Mouse (Mus musculus) CH12.LX (cell line): ENCODE measurements around the gene Dscam. TPM values are rescaled to one million over a fixed set of nuclear protein-coding genes. Genes with fewer than 3 reads are reported as not detected.

Experiments
- DNase-seq: peaks from one replicate; pipeline ENCODE4 v3.0.0-alpha.2; 2013; ENCODE audit errors: extremely low read depth
- H3K27ac ChIP-seq: 2 replicates; pipeline ENCODE4 v1.5.1; 2012; ENCODE audit warnings: low read depth, mild to moderate bottlenecking, control low read depth, moderate library complexity; ENCODE audit not compliant: insufficient read depth
- H3K27me3 ChIP-seq: replicated peaks from 2 replicates; pipeline ENCODE3; 2012; ENCODE audit warnings: inconsistent platforms
- H3K36me3 ChIP-seq, 2 experiments: replicated peaks in 1 of 2; 2 replicates each; pipeline versions ENCODE3 to v1.6.1; 2012; ENCODE audit warnings: inconsistent platforms in 1 of 2, low read length in 1 of 2, mild to moderate bottlenecking in 1 of 2, mixed read lengths in 1 of 2, moderate library complexity in 1 of 2; ENCODE audit not compliant: control insufficient read depth in 1 of 2, insufficient read depth in 1 of 2
- H3K4me1 ChIP-seq, 2 experiments: 2 replicates each; pipeline ENCODE4 v1.6.1; 2012; ENCODE audit warnings: inconsistent platforms in 1 of 2, moderate library complexity in 1 of 2; ENCODE audit not compliant: insufficient read depth in 2 of 2, control insufficient read depth in 1 of 2
- H3K4me2 ChIP-seq: 2 replicates; pipeline ENCODE4 v1.6.1; 2012; ENCODE audit warnings: low read depth, mild to moderate bottlenecking, control low read depth; ENCODE audit not compliant: poor library complexity, insufficient read depth, severe bottlenecking
- H3K4me3 ChIP-seq, 3 experiments: fragments of 150-350 bp in 1 of 3; sonication (generic) in 1 of 3; replicated peaks in 1 of 3; 2 replicates each; pipeline versions ENCODE3 to v1.5.1; 2011 to 2012; ENCODE audit warnings: low read depth in 2 of 3, low read length in 2 of 3, mild to moderate bottlenecking in 2 of 3, moderate library complexity in 2 of 3, control low read depth in 1 of 3, improper control_type of control experiment in 1 of 3, inconsistent platforms in 1 of 3, mixed read lengths in 1 of 3; ENCODE audit not compliant: poor library complexity in 1 of 3
- H3K79me2 ChIP-seq: replicated peaks from 2 replicates; pipeline ENCODE4 v1.6.1; 2012; ENCODE audit warnings: mild to moderate bottlenecking, moderate library complexity; ENCODE audit not compliant: control insufficient read depth, poor library complexity, insufficient read depth, severe bottlenecking; ENCODE audit errors: extremely low read depth
- H3K9ac ChIP-seq: 2 replicates; pipeline ENCODE4 v1.6.1; 2012; ENCODE audit warnings: low read depth, mild to moderate bottlenecking, control low read depth, moderate library complexity; ENCODE audit not compliant: insufficient read depth
- H3K9me3 ChIP-seq: replicated peaks from 2 replicates; pipeline ENCODE3; 2012; ENCODE audit warnings: low read length, inconsistent platforms, mixed read lengths
- BHLHE40 ChIP-seq: IDR thresholded peaks from 2 replicates; pipeline ENCODE4 v1.6.1; 2011; ENCODE audit warnings: mild to moderate bottlenecking, low read depth, low read length, improper control_type of control experiment
- CHD1 ChIP-seq: IDR thresholded peaks from 2 replicates; pipeline ENCODE4 v1.6.1; 2012; ENCODE audit warnings: low read depth, low read length, improper control_type of control experiment, inconsistent platforms
- CTCF ChIP-seq, 2 experiments: IDR thresholded peaks in 1 of 2; conservative IDR thresholded peaks in 1 of 2; 2 replicates each; pipeline ENCODE4 v1.5.1; 2011 to 2012; ENCODE audit warnings: low read depth in 2 of 2, low read length in 2 of 2, improper control_type of control experiment in 1 of 2, inconsistent platforms in 1 of 2, mild to moderate bottlenecking in 1 of 2, moderate library complexity in 1 of 2
- E2F4 ChIP-seq: IDR thresholded peaks from 2 replicates; pipeline ENCODE4 v1.6.1; 2011; ENCODE audit warnings: low read depth, low read length, improper control_type of control experiment; ENCODE audit not compliant: insufficient replicate concordance
- ETS1 ChIP-seq: conservative IDR thresholded peaks from 2 replicates; pipeline ENCODE4 v1.6.1; 2012; ENCODE audit warnings: low read depth, mild to moderate bottlenecking, inconsistent platforms, low read length, improper control_type of control experiment, moderate library complexity
- GABPA ChIP-seq: IDR thresholded peaks from 2 replicates; pipeline ENCODE4 v1.6.1; 2012; ENCODE audit warnings: low read depth, low read length, improper control_type of control experiment, inconsistent platforms; ENCODE audit not compliant: insufficient replicate concordance
- HCFC1 ChIP-seq: IDR thresholded peaks from 2 replicates; pipeline ENCODE4 v1.6.1; 2012; ENCODE audit warnings: low read depth, mild to moderate bottlenecking, inconsistent platforms, low read length, improper control_type of control experiment
- IRF4 ChIP-seq: IDR thresholded peaks from 2 replicates; pipeline ENCODE4 v1.6.1; 2014; ENCODE audit warnings: low read depth, mild to moderate bottlenecking, inconsistent platforms, low read length, improper control_type of control experiment
- JUN ChIP-seq: IDR thresholded peaks from 2 replicates; pipeline ENCODE4 v1.6.1; 2011; ENCODE audit warnings: low read depth, mild to moderate bottlenecking, low read length, improper control_type of control experiment, moderate library complexity; ENCODE audit not compliant: insufficient read depth
- MAFK ChIP-seq: IDR thresholded peaks from 2 replicates; pipeline ENCODE4 v1.6.1; 2011; ENCODE audit warnings: low read length, improper control_type of control experiment; ENCODE audit not compliant: insufficient replicate concordance
- MAX ChIP-seq: IDR thresholded peaks from 2 replicates; pipeline ENCODE4 v1.6.1; 2011; ENCODE audit warnings: low read length, improper control_type of control experiment
- MXI1 ChIP-seq: IDR thresholded peaks from 2 replicates; pipeline ENCODE4 v1.6.1; 2011; ENCODE audit warnings: mild to moderate bottlenecking, low read depth, low read length, improper control_type of control experiment
- MYC ChIP-seq: IDR thresholded peaks from 2 replicates; pipeline ENCODE4 v1.6.1; 2011; ENCODE audit warnings: low read depth, mild to moderate bottlenecking, improper control_type of control experiment, low read length
- NRF1 ChIP-seq: IDR thresholded peaks from 2 replicates; pipeline ENCODE4 v1.6.1; 2014; ENCODE audit warnings: low read depth, mild to moderate bottlenecking, inconsistent platforms, low read length, improper control_type of control experiment, moderate library complexity
- POLR2AphosphoS2 ChIP-seq: IDR thresholded peaks from 2 replicates; pipeline ENCODE4 v1.6.1; 2011; ENCODE audit warnings: low read depth, low read length, improper control_type of control experiment
- SIN3A ChIP-seq: IDR thresholded peaks from 2 replicates; pipeline ENCODE4 v1.6.1; 2012; ENCODE audit warnings: low read length, improper control_type of control experiment, inconsistent platforms
- SMC3 ChIP-seq: IDR thresholded peaks from 2 replicates; pipeline ENCODE4 v1.6.1; 2011; ENCODE audit warnings: low read depth, low read length, improper control_type of control experiment
- TBP ChIP-seq: conservative IDR thresholded peaks from 2 replicates; pipeline ENCODE4 v1.6.1; 2011; ENCODE audit warnings: low read depth, low read length, improper control_type of control experiment
- USF1 ChIP-seq: IDR thresholded peaks from 2 replicates; pipeline ENCODE4 v1.6.1; 2014; ENCODE audit warnings: low read depth, mild to moderate bottlenecking, inconsistent platforms, low read length, improper control_type of control experiment
- ZKSCAN1 ChIP-seq: IDR thresholded peaks from 2 replicates; pipeline ENCODE4 v1.6.1; 2012; ENCODE audit warnings: low read depth, inconsistent platforms, low read length, improper control_type of control experiment, borderline replicate concordance
- ZMIZ1 ChIP-seq: IDR thresholded peaks from 2 replicates; pipeline ENCODE4 v1.6.1; 2012; ENCODE audit warnings: low read depth, mild to moderate bottlenecking, inconsistent platforms, low read length, improper control_type of control experiment
- ZNF384 ChIP-seq: IDR thresholded peaks from 2 replicates; pipeline ENCODE4 v1.6.1; 2012; ENCODE audit warnings: low read depth, low read length, improper control_type of control experiment, inconsistent platforms
- dilution Hi-C: fragments of 300-500 bp; cut with MboI; formaldehyde crosslinking; loops from 2 replicates; pipeline ENCODE4 v1.14.3; 2020; ENCODE audit warnings: low sequenced_read_pairs; ENCODE audit not compliant: extremely low pct_unique_long_range_greater_than_20kb, extremely low pct_ligation_motif_present
- in situ Hi-C: fragments of 300-500 bp; cut with MboI; formaldehyde crosslinking; loops from 3 replicates; pipeline ENCODE4 v1.14.3; 2019; ENCODE audit warnings: low sequenced_read_pairs, low pct_ligation_motif_present, low pct_unique_long_range_greater_than_20kb, mixed read lengths
- polyA plus RNA-seq: library from polyadenylated mRNA; unstranded; fragments of >175 nt; gene quantifications from 2 replicates; pipeline ENCODE4 v1.2.1, GENCODE M21; 2012; ENCODE audit warnings: low read depth; ENCODE audit not compliant: insufficient read length
- total RNA-seq, 2 experiments: library from RNA; depleted of rRNA; stranded (reverse); fragments of 300-350 nt in 1 of 2; fragments of >200 nt in 1 of 2; gene quantifications; 2 replicates each; pipeline ENCODE4 v1.2.3; 2012 to 2014

The Dscam gene
- total and polyA plus RNA-seq, 3 experiments = under 0.01 to 0.39 (median 0.12) TPM

DNA sequence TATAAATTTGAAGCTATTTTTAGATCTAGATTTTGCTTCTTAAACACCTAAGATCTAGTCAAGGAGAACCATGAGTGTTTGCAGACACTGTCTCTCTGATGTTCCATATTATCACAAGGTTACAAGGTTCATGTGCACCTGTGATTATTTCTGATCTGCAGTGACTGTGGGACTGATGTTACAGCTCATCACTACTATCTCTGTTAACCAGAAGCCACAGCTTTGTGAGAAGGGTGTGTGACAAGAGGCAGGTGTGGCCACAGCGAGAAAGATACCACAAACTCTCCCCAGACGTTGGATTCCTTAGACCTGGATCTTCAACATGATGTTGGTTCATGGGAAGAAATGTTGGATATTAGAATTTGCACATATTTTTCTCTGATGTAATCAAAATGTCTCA lies 263.9 kb downstream of the Dscam start:
- Histone ChIP-seq H3K9me3 (no peaks in the 10 kb centered on the region), H3K4me2 (no peak overlapping the region), H3K36me3 (no peaks in the 10 kb centered on the region), H3K27ac (no peak overlapping the region), H3K9ac (no peak overlapping the region), H3K79me2 (no peaks in the 10 kb centered on the region), H3K4me1 (peaks cover 0 to 7% of the 10 kb centered on the region in 2 experiments; a peak in 2 of 4 replicates), H3K27me3 (no peaks in the 10 kb centered on the region), H3K4me3 (no peak overlapping the region)
- TF ChIP-seq NRF1 (no peak), MYC (no peak), POLR2AphosphoS2 (no peak), ETS1 (no peak), MXI1 (no peak), ZKSCAN1 (no peak), USF1 (no peak), ZMIZ1 (no peak), TBP (no peak), SMC3 (no peak), GABPA (no peak), MAFK (no peak), SIN3A (no peak), CTCF (conservative IDR thresholded peaks at IDR 0.05 in 1 of 2, IDR thresholded peaks at IDR 0.05 in 1 of 2; ENCODE audit: low read depth in 2 of 2, low read length in 2 of 2) (no peak), MAX (no peak), HCFC1 (no peak), IRF4 (no peak), BHLHE40 (no peak), ZNF384 (no peak)
- DNase-seq = no peak
- dilution Hi-C loops (no loop called here), in situ Hi-C loops (no loop called here)

DNA sequence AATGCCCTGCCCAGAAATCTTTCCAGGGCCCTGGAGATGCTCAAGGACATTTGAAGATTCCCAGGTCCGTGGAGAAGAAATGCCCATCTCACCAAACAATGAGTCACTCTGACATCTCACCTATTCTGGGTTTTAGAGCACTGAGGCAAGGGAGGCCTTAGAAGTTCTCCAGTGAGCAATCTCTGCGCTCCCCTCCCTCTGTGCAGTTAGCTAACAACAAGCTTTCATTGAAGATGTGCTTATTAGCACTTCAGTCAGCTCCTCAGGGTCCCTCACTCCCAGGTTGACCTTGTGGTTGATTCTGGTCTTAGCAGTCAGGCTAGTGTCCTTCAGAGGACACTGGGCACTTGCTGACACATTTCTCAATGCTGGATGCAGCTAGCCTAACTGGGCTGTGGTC lies 265.8 kb downstream of the Dscam start:
- Histone ChIP-seq H3K9ac (no peak overlapping the region), H3K4me2 (no peak overlapping the region), H3K27me3 (no peaks in the 10 kb centered on the region), H3K27ac (no peak overlapping the region), H3K9me3 (no peaks in the 10 kb centered on the region), H3K4me3 (no peak overlapping the region), H3K36me3 (no peaks in the 10 kb centered on the region), H3K4me1 (peaks cover 0 to 4% of the 10 kb centered on the region in 2 experiments; a peak in 2 of 4 replicates), H3K79me2 (no peaks in the 10 kb centered on the region)
- dilution Hi-C loops (no loop called here), in situ Hi-C loops (no loop called here)
- DNase-seq = no peak
- TF ChIP-seq E2F4 (no peak), MAX (no peak), ZNF384 (no peak), SMC3 (no peak), CHD1 (no peak), JUN (no peak), NRF1 (no peak)
